Comparison of ENCODE assay signal across 7 mouse cellular contexts in the genomic region with DNA sequence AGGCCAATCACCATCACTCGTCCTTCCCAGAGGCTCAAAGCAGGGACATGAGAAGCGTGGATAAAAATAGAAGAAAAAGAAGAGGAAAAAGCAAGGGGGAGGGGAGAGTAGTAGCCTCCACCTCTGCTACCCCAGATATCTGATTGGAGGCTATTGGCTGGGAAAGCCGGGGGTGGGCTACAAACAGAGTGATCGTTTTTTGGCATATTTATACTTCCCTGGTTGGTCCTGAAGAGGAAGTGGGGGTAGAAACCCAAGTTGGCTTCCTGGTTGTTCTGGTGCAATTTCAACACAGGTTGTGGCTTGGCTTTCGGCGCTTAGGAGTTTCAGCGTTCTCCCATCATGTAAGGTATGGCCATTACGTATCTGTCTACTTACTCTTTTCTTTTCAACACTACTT. TPM values are rescaled to one million over a fixed set of nuclear protein-coding genes. Genes with fewer than 3 reads are reported as not detected.
DNase-seq lines count a peak whose midpoint lies in the region; ATAC-seq and TF ChIP-seq lines count a peak whose summit lies in the region.

A gene (plus strand): TSS at position 234 of the 400 bp plus-strand sequence.

- H3K79me3 ChIP-seq in C2C12 (ENCODE audit: low read depth): no peaks in the 10 kb centered on the region

- peak; percentile 22; the same call in 1 of the 2 replicates for TF ChIP-seq POLR2A in embryonic fibroblast, embryonic 13.5 days (IDR thresholded peaks at IDR 0.05; ENCODE audit: low read depth, low read length)

- TF ChIP-seq CTCF in C2C12 (IDR thresholded peaks at IDR 0.05; ENCODE audit: control insufficient read depth, insufficient read depth, insufficient read length) (no peak), E14TG2a.4 (conservative IDR thresholded peaks at IDR 0.05; ENCODE audit: low read length) (no peak)
- TF ChIP-seq CTCF in embryonic fibroblast, embryonic 13.5 days (IDR thresholded peaks at IDR 0.05; ENCODE audit: borderline replicate concordance, insufficient read depth, low read length): no peak

- peak within 1 kb of the TSS; percentile 71 for H3K4me2 ChIP-seq in limb, embryonic 13.5 days (replicated peaks)
- H3K4me2 ChIP-seq in midbrain, embryonic 15.5 days: peak within 1 kb of the TSS; percentile 77

- peaks cover 18% of the 10 kb centered on the region for H3K4me1 ChIP-seq in E14TG2a.4 (replicated peaks; ENCODE audit: low read depth, low read length)
- H3K4me1 ChIP-seq in embryonic fibroblast, embryonic 13.5 days (ENCODE audit: control insufficient read depth, insufficient read depth, low read length): no peaks in the 10 kb centered on the region; the same call in 1 of the 2 replicates
- peaks cover 15% of the 10 kb centered on the region for H3K4me1 ChIP-seq in limb, embryonic 13.5 days
- H3K4me1 ChIP-seq in midbrain, embryonic 15.5 days: peaks cover 38% of the 10 kb centered on the region

- peak; percentile 40 to 41 for DNase-seq in heart, postnatal 10 days
- DNase-seq in natural killer cell, adult 2 months (ENCODE audit: low spot score in 2 of 2): no peak

- H3ac ChIP-seq in C2C12 (ENCODE audit: control insufficient read depth, insufficient read length, low read depth): peak within 1 kb of the TSS; percentile 21

- H3K9me3 ChIP-seq in E14TG2a.4 (ENCODE audit: low read length): no peaks in the 10 kb centered on the region
- no peaks in the 10 kb centered on the region for H3K9me3 ChIP-seq in limb, embryonic 13.5 days
- no peaks in the 10 kb centered on the region for H3K9me3 ChIP-seq in midbrain, embryonic 15.5 days

- H3K27me3 ChIP-seq in C2C12 (ENCODE audit: control insufficient read depth, insufficient read depth, insufficient read length): peaks cover 7% of the 10 kb centered on the region
- peaks cover 41% of the 10 kb centered on the region for H3K27me3 ChIP-seq in E14TG2a.4 (ENCODE audit: insufficient read depth, low read length)
- no peaks in the 10 kb centered on the region for H3K27me3 ChIP-seq in limb, embryonic 13.5 days
- no peaks in the 10 kb centered on the region for H3K27me3 ChIP-seq in midbrain, embryonic 15.5 days (replicated peaks)

- 7% methylated on average over 8 of the region's 8 CpGs for WGBS in limb, embryonic 13.5 days
- WGBS in midbrain, embryonic 15.5 days: 31% methylated on average over 8 of the region's 8 CpGs

- H3K36me3 ChIP-seq in C2C12 (ENCODE audit: control insufficient read depth, insufficient read depth): no peaks in the 10 kb centered on the region
- H3K36me3 ChIP-seq in E14TG2a.4 (ENCODE audit: insufficient read depth, low read length): no peaks in the 10 kb centered on the region
- H3K36me3 ChIP-seq in limb, embryonic 13.5 days: peaks cover 17% of the 10 kb centered on the region
- H3K36me3 ChIP-seq in midbrain, embryonic 15.5 days (replicated peaks): no peaks in the 10 kb centered on the region

- H3K4me3 ChIP-seq in C2C12 (ENCODE audit: insufficient read depth, poor library complexity, severe bottlenecking): peak within 1 kb of the TSS; percentile 18
- peak within 1 kb of the TSS; percentile 85 for H3K4me3 ChIP-seq in E14TG2a.4 (replicated peaks; ENCODE audit: low read length)
- peak within 1 kb of the TSS; percentile 56 for H3K4me3 ChIP-seq in embryonic fibroblast, embryonic 13.5 days (ENCODE audit: insufficient read depth, low read length)
- H3K4me3 ChIP-seq in limb, embryonic 13.5 days: peak within 1 kb of the TSS; percentile 87
- peak within 1 kb of the TSS; percentile 90 for H3K4me3 ChIP-seq in midbrain, embryonic 15.5 days

- no peaks in the 10 kb centered on the region for H3K79me2 ChIP-seq in C2C12 (ENCODE audit: control insufficient read depth, insufficient read depth)

- H3K27ac ChIP-seq in embryonic fibroblast, embryonic 13.5 days (ENCODE audit: insufficient read depth, low read length): no peak within 1 kb of the TSS
- peak within 1 kb of the TSS; percentile 96 for H3K27ac ChIP-seq in limb, embryonic 13.5 days
- H3K27ac ChIP-seq in midbrain, embryonic 15.5 days: peak within 1 kb of the TSS; percentile 97

- peak within 1 kb of the TSS; percentile 95 for H3K9ac ChIP-seq in limb, embryonic 13.5 days
- peak within 1 kb of the TSS; percentile 95 for H3K9ac ChIP-seq in midbrain, embryonic 15.5 days

- ATAC-seq in limb, embryonic 13.5 days (ENCODE audit: low FRiP score, low read depth): no peak; the same call in 1 of the 2 replicates
- no peak for ATAC-seq in midbrain, embryonic 15.5 days (replicated peaks)

- intact Hi-C loops in heart, postnatal 10 days (cut with DNase I): loop anchor here (2.0 kb wide), 2 partner anchors 19 to 39 kb away; a partner anchor contains a TSS

TF ChIP-seq in C2C12, 6 proteins besides CTCF, POLR2A, EP300 and RAD21:
- TF ChIP-seq MYOG (IDR thresholded peaks at IDR 0.05; ENCODE audit: control insufficient read depth, extremely low read depth, insufficient read length) (no peak), CEBPB (IDR thresholded peaks at IDR 0.05; ENCODE audit: low read depth) (no peak), FOSL1 (IDR thresholded peaks at IDR 0.05; ENCODE audit: insufficient read depth, low read length, poor library complexity, severe bottlenecking) (no peak), MYOD1 (IDR thresholded peaks at IDR 0.05; ENCODE audit: control insufficient read depth, insufficient read length, low read depth) (no peak), USF1 (IDR thresholded peaks at IDR 0.05; ENCODE audit: low read depth) (no peak), MAX (IDR thresholded peaks at IDR 0.05) (no peak)

RNA-seq across cellular contexts. Expression of the gene that starts here (rescaled TPM):
- 1.0 TPM for polyA plus RNA-seq in C2C12 (2012; fragmentation: generic; extraction: Trizol)
- 22.5 and 30.2 TPM in 2 replicates for polyA plus RNA-seq in embryonic fibroblast, embryonic 13.5 days (2011; ENCODE audit: insufficient read length, low read depth, missing spikeins)
- total RNA-seq in heart, postnatal 10 days (2021): 10 to 100 TPM; 44.2 to 46.9 TPM
- 29.2 and 31.6 TPM in 2 replicates for polyA plus RNA-seq in limb, embryonic 13.5 days (2015; fragmentation: Nextera tagmentation; extraction: Ambion mirVana)
- polyA plus RNA-seq in midbrain, embryonic 15.5 days (2015; fragmentation: Nextera tagmentation; extraction: Ambion mirVana): 88.0 and 94.6 TPM in 2 replicates

Comparison
In these comparisons a context has a peak if more than half of its experiments do, and no peak if none do; other contexts are left out.
1. RNA of the gene that starts here (polyA plus RNA-seq): 88.0 to 94.6 TPM in midbrain, embryonic 15.5 days, 22.5 to 30.2 TPM in embryonic fibroblast, embryonic 13.5 days and 29.2 to 31.6 TPM in limb, embryonic 13.5 days; 1.0 TPM in C2C12 (single experiment); every median in the first group is over 10 times any median in the second.
2. H3K4me3 ChIP-seq: peak in every context shown above with its lines; median percentile 90 in midbrain, embryonic 15.5 days; 87 in limb, embryonic 13.5 days; 85 in E14TG2a.4; 56 in embryonic fibroblast, embryonic 13.5 days; 18 in C2C12.
3. DNase-seq: peak in heart, postnatal 10 days (2 of 2); none in natural killer cell, adult 2 months (0 of 2).